In the genomic region with DNA sequence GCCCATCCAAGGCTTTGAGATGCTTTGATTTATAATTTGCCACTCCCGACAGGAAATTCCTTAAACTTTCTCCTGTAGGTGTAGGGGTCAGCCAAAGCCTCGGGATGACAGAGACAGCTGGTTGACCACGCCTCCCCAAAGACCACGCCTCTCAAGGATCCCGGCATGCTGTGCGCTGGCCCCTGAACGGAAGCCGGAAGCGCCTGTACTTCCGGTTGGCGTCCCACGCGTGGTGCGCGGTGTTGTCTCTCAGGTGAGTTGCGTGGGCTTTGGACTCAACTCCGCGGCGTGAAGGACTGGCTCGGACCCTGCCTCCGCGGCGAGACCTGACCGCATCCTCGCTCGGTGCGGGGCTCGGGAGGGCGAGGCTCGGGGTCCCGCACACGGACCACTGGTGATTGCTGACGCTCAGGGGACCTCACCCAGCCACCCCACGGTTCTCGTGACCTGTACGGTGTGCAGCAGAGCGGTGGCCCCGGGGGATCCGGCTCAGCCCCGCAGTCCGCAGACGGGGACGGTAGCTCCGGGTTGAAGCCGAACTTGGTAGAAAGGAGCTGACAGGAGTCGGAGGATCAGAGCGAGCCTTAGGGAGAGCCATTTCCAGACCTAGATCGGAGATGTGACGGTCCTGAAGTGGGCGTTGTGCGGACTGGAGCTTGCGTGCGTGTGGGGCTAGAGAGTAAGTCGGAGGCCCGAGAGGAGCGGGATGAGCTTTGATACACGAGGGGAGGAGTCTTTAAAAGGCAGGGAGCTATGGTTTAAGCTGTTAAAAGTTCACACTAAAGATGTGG, we compare ENCODE assay signal across 8 mouse cellular contexts. TPM values are rescaled to one million over a fixed set of nuclear protein-coding genes. Genes with fewer than 3 reads are reported as not detected.
DNase-seq lines count a peak whose midpoint lies in the region; ATAC-seq and TF ChIP-seq lines count a peak whose summit lies in the region.

A gene (plus strand): TSS at position 200 of the 791 bp plus-strand sequence.

- H3K27ac ChIP-seq in embryonic facial prominence, embryonic 12.5 days, result peak within 1 kb of the TSS; percentile 56; the same call in 1 of the 2 replicates
- H3K27ac ChIP-seq in kidney, adult 2 months (ENCODE audit: insufficient read depth, low read depth, low read length), result peak within 1 kb of the TSS; percentile 61; the same call in 1 of the 2 replicates
- H3K27ac ChIP-seq in limb, embryonic 13.5 days, result peak within 1 kb of the TSS; percentile 28; the same call in 1 of the 2 replicates
- H3K27ac ChIP-seq in midbrain, embryonic 15.5 days, result peak within 1 kb of the TSS; percentile 61

- TF ChIP-seq POLR2A in kidney, adult 2 months (IDR thresholded peaks at IDR 0.05; ENCODE audit: low read depth, low read length), result peak; percentile 84

- peak; percentile 90 for ATAC-seq in embryonic facial prominence, embryonic 12.5 days (ENCODE audit: insufficient number of reproducible peaks, insufficient read depth, low FRiP score, low TSS enrichment)
- peak; percentile 91 for ATAC-seq in limb, embryonic 13.5 days (ENCODE audit: low FRiP score, low read depth)
- peak; percentile 96 for ATAC-seq in midbrain, embryonic 15.5 days (replicated peaks)

- H3K4me3 ChIP-seq in embryonic facial prominence, embryonic 12.5 days, result peak within 1 kb of the TSS; percentile 99
- peak within 1 kb of the TSS; percentile 98 for H3K4me3 ChIP-seq in kidney, adult 2 months (ENCODE audit: insufficient read depth, low read depth, low read length)
- H3K4me3 ChIP-seq in limb, embryonic 13.5 days, result peak within 1 kb of the TSS; percentile 99
- peak within 1 kb of the TSS; percentile 100 for H3K4me3 ChIP-seq in midbrain, embryonic 15.5 days

- H3K9me3 ChIP-seq in embryonic facial prominence, embryonic 12.5 days, result no peaks in the 10 kb centered on the region
- no peaks in the 10 kb centered on the region for H3K9me3 ChIP-seq in limb, embryonic 13.5 days
- H3K9me3 ChIP-seq in midbrain, embryonic 15.5 days, result no peaks in the 10 kb centered on the region

- peaks cover 9% of the 10 kb centered on the region for H3K4me1 ChIP-seq in embryonic facial prominence, embryonic 12.5 days
- peaks cover 3% of the 10 kb centered on the region; the same call in 1 of the 2 replicates for H3K4me1 ChIP-seq in kidney, adult 2 months (ENCODE audit: control insufficient read depth, insufficient read depth, low read length)
- peaks cover 19% of the 10 kb centered on the region for H3K4me1 ChIP-seq in limb, embryonic 13.5 days
- peaks cover 19% of the 10 kb centered on the region for H3K4me1 ChIP-seq in midbrain, embryonic 15.5 days

- H3K9ac ChIP-seq in embryonic facial prominence, embryonic 12.5 days, result peak within 1 kb of the TSS; percentile 85
- peak within 1 kb of the TSS; percentile 89 for H3K9ac ChIP-seq in limb, embryonic 13.5 days
- peak within 1 kb of the TSS; percentile 80 for H3K9ac ChIP-seq in midbrain, embryonic 15.5 days

- H3K36me3 ChIP-seq in embryonic facial prominence, embryonic 12.5 days, result peaks cover 21% of the 10 kb centered on the region
- peaks cover 1% of the 10 kb centered on the region for H3K36me3 ChIP-seq in kidney, adult 2 months (ENCODE audit: control insufficient read depth, insufficient read depth, low read length)
- peaks cover 41% of the 10 kb centered on the region for H3K36me3 ChIP-seq in limb, embryonic 13.5 days
- H3K36me3 ChIP-seq in midbrain, embryonic 15.5 days (replicated peaks), result peaks cover 2% of the 10 kb centered on the region; the same call in 1 of the 2 replicates

- WGBS in embryonic facial prominence, embryonic 12.5 days, result under 1% methylated on average over 57 of the region's 57 CpGs
- WGBS in kidney, adult 2 months, result under 1% methylated on average over 57 of the region's 57 CpGs
- WGBS in limb, embryonic 13.5 days, result under 1% methylated on average over 57 of the region's 57 CpGs
- WGBS in midbrain, embryonic 15.5 days, result under 1% methylated on average over 57 of the region's 57 CpGs

- TF ChIP-seq CTCF in kidney, adult 2 months (conservative IDR thresholded peaks at IDR 0.05; ENCODE audit: insufficient read depth, insufficient read length, low read depth, low read length), result no peak

- peak within 1 kb of the TSS; percentile 88 for H3K4me2 ChIP-seq in embryonic facial prominence, embryonic 12.5 days (replicated peaks)
- peak within 1 kb of the TSS; percentile 84 for H3K4me2 ChIP-seq in limb, embryonic 13.5 days (replicated peaks)
- peak within 1 kb of the TSS; percentile 89 for H3K4me2 ChIP-seq in midbrain, embryonic 15.5 days

- DNase-seq in 3T3-L1 (ENCODE audit: low read depth, low spot score), result peak; percentile 94
- peak; percentile 90 to 94 for DNase-seq in adrenal gland, postnatal 36 days
- peak; percentile 90 to 93 for DNase-seq in heart, adult 18-20 months
- peak; percentile 92 for DNase-seq in kidney, adult 2 months
- DNase-seq in spleen, adult 18-20 months, result peak; percentile 74 to 86

- H3K27me3 ChIP-seq in embryonic facial prominence, embryonic 12.5 days, result no peaks in the 10 kb centered on the region
- H3K27me3 ChIP-seq in kidney, adult 2 months (replicated peaks; ENCODE audit: control insufficient read depth, insufficient read depth, low read length), result no peaks in the 10 kb centered on the region
- no peaks in the 10 kb centered on the region for H3K27me3 ChIP-seq in limb, embryonic 13.5 days
- H3K27me3 ChIP-seq in midbrain, embryonic 15.5 days (replicated peaks), result no peaks in the 10 kb centered on the region

RNA-seq across cellular contexts. Expression of the gene that starts here (rescaled TPM):
- total RNA-seq in adrenal gland, postnatal 36 days (2021), result 10 to 100 TPM; 25.3 to 26.3 TPM
- 50.3 and 51.0 TPM in 2 replicates for polyA plus RNA-seq in embryonic facial prominence, embryonic 12.5 days (2016; fragmentation: Nextera tagmentation; extraction: Ambion mirVana)
- total RNA-seq in heart, adult 18-20 months (2021), result 1 to 10 TPM; 8.3 to 9.9 TPM
- polyA plus RNA-seq in kidney, adult 2 months (2012; rRNA removed), result 5.9 and 9.5 TPM in 2 replicates
- 48.5 and 50.7 TPM in 2 replicates for polyA plus RNA-seq in limb, embryonic 13.5 days (2015; fragmentation: Nextera tagmentation; extraction: Ambion mirVana)
- polyA plus RNA-seq in midbrain, embryonic 15.5 days (2015; fragmentation: Nextera tagmentation; extraction: Ambion mirVana), result 34.7 and 39.6 TPM in 2 replicates

Comparison
In these comparisons a context has a peak if more than half of its experiments do, and no peak if none do; other contexts are left out.
1. Peak in every context shown above with its lines: DNase-seq, ATAC-seq, H3K4me3 ChIP-seq and H3K27ac ChIP-seq.